Mouse (Mus musculus): ENCODE results near the gene Eno3.

DNA sequence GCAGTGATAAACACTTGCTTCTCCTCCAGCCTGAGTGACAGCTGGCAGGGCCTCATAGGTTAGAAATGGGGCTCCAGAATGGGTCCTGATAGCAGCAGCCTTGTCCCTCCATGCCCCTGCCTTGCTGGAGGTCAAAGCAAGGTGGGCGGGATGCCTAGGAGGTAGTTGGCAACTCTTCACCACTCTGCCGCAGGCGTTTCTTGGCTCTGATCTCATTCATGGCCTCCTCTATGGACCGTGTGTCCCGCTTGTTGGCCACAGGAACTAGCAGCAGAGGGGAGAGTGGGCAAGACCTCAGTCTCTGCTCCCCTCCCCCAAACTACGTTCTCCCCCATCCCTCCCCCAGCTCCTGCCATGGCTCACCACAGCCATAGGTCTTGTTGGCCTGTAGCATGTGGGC lies 7.0 kb downstream of the Eno3 start:
- TF ChIP-seq TAL1 (IDR thresholded peaks at IDR 0.05; ENCODE audit: low read length), result no peak
- TF ChIP-seq GATA1 (IDR thresholded peaks at IDR 0.05; ENCODE audit: low read length), result no peak

All from erythroblast, embryonic 14.5 days (primary cell).